Mouse (Mus musculus) C2C12 (cell line): ENCODE results near the gene Dnah9. TPM values are rescaled to one million over a fixed set of nuclear protein-coding genes. Genes with fewer than 3 reads are reported as not detected.
A peak's percentile ranks its signal among the peaks of the same experiment; 100 is the strongest.

Experiments used
- H3K27me3 ChIP-seq: one replicate; pipeline ENCODE4 v1.6.1; 2011; ENCODE audit not compliant: control insufficient read depth, insufficient read depth, insufficient read length
- H3K36me3 ChIP-seq: one replicate; pipeline ENCODE4 v1.6.1; 2011; ENCODE audit not compliant: control insufficient read depth, insufficient read depth
- H3K4me3 ChIP-seq: one replicate; pipeline ENCODE4 v1.5.1; 2011; ENCODE audit warnings: mild to moderate bottlenecking, control low read depth; ENCODE audit not compliant: poor library complexity, insufficient read depth, severe bottlenecking
- H3K79me2 ChIP-seq: one replicate; pipeline ENCODE4 v1.6.1; 2011; ENCODE audit not compliant: control insufficient read depth, insufficient read depth
- H3K79me3 ChIP-seq: one replicate; pipeline ENCODE4 v1.6.1; 2011; ENCODE audit warnings: low read depth, control low read depth
- H3ac ChIP-seq: one replicate; pipeline ENCODE3; 2011; ENCODE audit warnings: low read depth; ENCODE audit not compliant: control insufficient read depth, insufficient read length
- CEBPB ChIP-seq: IDR thresholded peaks from one replicate; pipeline ENCODE4 v1.6.1; 2011; ENCODE audit warnings: low read depth, mild to moderate bottlenecking, control low read depth, moderate library complexity
- CTCF ChIP-seq: IDR thresholded peaks from one replicate; pipeline ENCODE4 v1.5.1; 2011; ENCODE audit not compliant: control insufficient read depth, insufficient read depth, insufficient read length
- FOSL1 ChIP-seq: IDR thresholded peaks from one replicate; pipeline ENCODE4 v1.8.0; 2011; ENCODE audit warnings: mild to moderate bottlenecking, low read length; ENCODE audit not compliant: poor library complexity, insufficient read depth, severe bottlenecking
- MAX ChIP-seq: IDR thresholded peaks from one replicate; pipeline ENCODE4 v1.6.1; 2011; ENCODE audit warnings: mild to moderate bottlenecking, control low read depth
- MYOD1 ChIP-seq: IDR thresholded peaks from one replicate; pipeline ENCODE4 v1.6.1; 2011; ENCODE audit warnings: low read depth; ENCODE audit not compliant: control insufficient read depth, insufficient read length
- MYOG ChIP-seq: IDR thresholded peaks from one replicate; pipeline ENCODE4 v1.6.1; 2011; ENCODE audit not compliant: control insufficient read depth, insufficient read length; ENCODE audit errors: extremely low read depth
- USF1 ChIP-seq: IDR thresholded peaks from one replicate; pipeline ENCODE4 v1.6.1; 2011; ENCODE audit warnings: low read depth, mild to moderate bottlenecking, control low read depth, moderate library complexity
- polyA plus RNA-seq: library from polyadenylated mRNA; unstranded; fragments of >200 nt; fragmentation: generic; extraction: Trizol; gene quantifications from one replicate; pipeline ENCODE4 v1.2.1, GENCODE M21; 2012; ENCODE audit warnings: missing spikeins

The Dnah9 gene
- polyA plus RNA-seq, 1 experiment: under 0.01 TPM

DNA sequence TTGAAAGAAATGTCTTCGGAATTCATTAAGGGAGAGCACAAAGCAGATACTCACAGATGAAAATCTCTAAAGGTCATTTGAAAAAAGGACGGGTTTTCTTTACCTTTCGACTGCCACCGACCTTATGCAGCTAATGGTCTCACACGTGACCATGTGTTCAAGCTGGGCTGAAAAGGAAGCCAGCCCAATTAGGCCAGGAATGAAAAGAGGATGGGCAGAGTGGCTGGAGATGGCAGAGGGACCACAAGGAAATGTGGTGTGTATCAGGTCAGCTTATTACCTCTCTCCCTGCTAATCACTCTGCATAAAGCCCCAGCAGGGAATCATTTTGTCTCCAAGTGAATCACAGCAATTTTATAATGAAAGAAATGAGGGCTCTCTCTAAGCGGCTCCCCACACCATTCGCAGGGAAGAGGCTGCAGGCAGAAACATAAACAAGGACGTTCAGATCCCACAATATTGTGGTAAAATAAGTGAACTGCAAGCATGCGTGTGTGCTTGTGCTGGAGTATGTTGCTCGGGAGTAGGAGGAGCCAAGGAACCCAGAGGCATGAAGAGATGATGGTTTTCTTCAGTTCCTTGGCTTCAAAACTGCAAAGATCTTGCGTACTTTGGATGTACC, 27.6 kb downstream of the Dnah9 start:
- Histone ChIP-seq H3K27me3 (no peaks in the 10 kb centered on the region), H3ac (no peak overlapping the region), H3K36me3 (no peaks in the 10 kb centered on the region), H3K79me2 (no peaks in the 10 kb centered on the region), H3K4me3 (no peak overlapping the region), H3K79me3 (no peaks in the 10 kb centered on the region)
- no peak for TF ChIP-seq FOSL1
- TF ChIP-seq MYOG: no peak
- no peak for TF ChIP-seq MAX
- no peak for TF ChIP-seq CTCF
- no peak for TF ChIP-seq CEBPB
- no peak for TF ChIP-seq USF1
- no peak for TF ChIP-seq MYOD1

DNA sequence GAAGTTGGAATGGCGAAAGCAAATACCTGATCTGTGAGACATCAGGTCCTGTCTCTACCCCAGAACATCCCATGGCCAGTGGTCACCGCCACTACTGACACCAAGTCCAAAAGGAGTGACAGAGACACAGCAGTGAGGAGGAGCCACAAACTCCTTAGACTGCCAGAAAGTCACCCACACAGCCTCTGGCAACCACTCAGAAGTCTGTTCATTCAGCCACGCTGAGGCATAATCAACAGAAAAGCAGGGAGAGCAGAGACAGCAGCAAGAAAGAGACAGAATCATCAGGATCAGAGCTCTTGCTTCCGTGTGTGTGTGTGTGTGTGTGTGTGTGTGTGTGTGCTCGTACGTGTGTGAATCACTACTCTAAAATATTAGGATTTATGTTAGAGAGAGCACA, 33.5 kb downstream of the Dnah9 start:
- Histone ChIP-seq H3K79me3 (no peaks in the 10 kb centered on the region), H3K79me2 (no peaks in the 10 kb centered on the region), H3K36me3 (no peaks in the 10 kb centered on the region), H3K4me3 (no peak overlapping the region), H3K27me3 (no peaks in the 10 kb centered on the region), H3ac (no peak overlapping the region)
- TF ChIP-seq MAX (no peak), USF1 (no peak), MYOD1 (no peak), FOSL1 (no peak), MYOG (no peak)

DNA sequence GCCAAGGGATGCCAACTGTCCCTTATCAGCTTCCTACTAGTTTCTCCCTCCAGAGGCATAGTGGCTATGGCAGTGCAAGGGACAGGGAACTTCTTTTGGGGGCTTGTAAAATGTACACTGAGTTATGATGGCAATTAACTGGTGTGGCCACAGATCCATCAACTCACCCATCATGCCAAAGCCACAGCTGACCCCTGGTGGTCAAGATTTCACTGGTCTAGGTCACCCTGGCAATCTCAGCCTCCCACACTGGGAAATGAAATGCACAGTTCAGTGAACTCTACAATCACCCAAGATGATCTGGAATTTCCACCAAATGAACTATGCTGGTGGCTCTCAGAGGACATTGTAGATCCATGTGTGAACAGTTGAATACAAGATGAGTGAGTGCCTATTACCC, 42.2 kb downstream of the Dnah9 start:
- Histone ChIP-seq H3K27me3 (no peaks in the 10 kb centered on the region), H3K4me3 (no peak overlapping the region), H3ac (no peak overlapping the region), H3K79me3 (no peaks in the 10 kb centered on the region), H3K36me3 (no peaks in the 10 kb centered on the region), H3K79me2 (no peaks in the 10 kb centered on the region)
- TF ChIP-seq MYOD1 (no peak), CEBPB (no peak), MAX (no peak), FOSL1 (no peak), MYOG (no peak), CTCF (no peak), USF1 (no peak)

DNA sequence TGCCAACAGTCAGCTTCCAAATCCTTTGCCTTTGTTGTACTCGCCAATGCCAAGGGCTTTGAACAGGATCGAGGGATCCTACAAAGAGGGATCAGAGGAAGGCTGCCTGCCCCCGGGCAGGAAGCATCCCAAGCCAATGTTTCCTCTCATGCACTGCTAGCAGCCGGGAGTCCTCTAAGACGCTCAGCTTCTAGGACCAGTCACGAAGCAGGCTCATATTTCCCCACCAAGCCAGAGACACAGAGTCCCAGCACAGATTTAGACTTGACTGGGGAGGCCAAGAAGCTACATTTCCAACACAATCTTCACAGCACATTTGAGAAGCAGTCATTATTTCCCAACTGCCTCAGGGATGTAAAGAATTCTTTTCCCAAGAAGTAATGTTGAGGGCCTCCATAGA, 43.9 kb downstream of the Dnah9 start:
- Histone ChIP-seq H3K27me3 (no peaks in the 10 kb centered on the region), H3K4me3 (no peak overlapping the region), H3K79me2 (no peaks in the 10 kb centered on the region), H3K79me3 (no peaks in the 10 kb centered on the region), H3K36me3 (no peaks in the 10 kb centered on the region), H3ac (no peak overlapping the region)
- TF ChIP-seq MAX (no peak), MYOD1 (no peak), USF1 (no peak), MYOG (no peak), FOSL1 (no peak), CTCF (no peak), CEBPB (no peak)

DNA sequence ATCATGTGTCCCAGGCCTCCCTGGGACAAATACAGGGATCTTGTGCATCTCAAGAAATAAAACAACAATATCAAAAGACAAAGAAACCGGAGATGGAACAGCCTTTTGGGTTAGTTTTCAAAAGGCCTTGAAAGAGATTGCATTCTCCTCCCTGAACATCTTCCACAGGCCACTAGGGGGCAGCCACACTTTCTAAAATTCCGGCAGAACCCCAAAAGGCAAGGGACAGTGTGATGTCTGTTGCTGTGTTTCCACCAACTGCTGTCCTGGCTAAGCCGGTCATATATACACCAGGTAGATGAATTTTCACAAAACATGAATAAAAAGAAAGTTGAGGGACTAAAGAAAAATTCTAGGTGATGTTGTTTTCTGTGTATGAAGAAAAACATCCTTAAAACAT, 46.3 kb downstream of the Dnah9 start:
- Histone ChIP-seq H3ac (no peak overlapping the region), H3K36me3 (no peaks in the 10 kb centered on the region), H3K4me3 (no peak overlapping the region), H3K79me3 (no peaks in the 10 kb centered on the region), H3K27me3 (no peaks in the 10 kb centered on the region), H3K79me2 (no peaks in the 10 kb centered on the region)
- TF ChIP-seq MAX: no peak
- no peak for TF ChIP-seq MYOG
- peak; percentile 20 for TF ChIP-seq CTCF

DNA sequence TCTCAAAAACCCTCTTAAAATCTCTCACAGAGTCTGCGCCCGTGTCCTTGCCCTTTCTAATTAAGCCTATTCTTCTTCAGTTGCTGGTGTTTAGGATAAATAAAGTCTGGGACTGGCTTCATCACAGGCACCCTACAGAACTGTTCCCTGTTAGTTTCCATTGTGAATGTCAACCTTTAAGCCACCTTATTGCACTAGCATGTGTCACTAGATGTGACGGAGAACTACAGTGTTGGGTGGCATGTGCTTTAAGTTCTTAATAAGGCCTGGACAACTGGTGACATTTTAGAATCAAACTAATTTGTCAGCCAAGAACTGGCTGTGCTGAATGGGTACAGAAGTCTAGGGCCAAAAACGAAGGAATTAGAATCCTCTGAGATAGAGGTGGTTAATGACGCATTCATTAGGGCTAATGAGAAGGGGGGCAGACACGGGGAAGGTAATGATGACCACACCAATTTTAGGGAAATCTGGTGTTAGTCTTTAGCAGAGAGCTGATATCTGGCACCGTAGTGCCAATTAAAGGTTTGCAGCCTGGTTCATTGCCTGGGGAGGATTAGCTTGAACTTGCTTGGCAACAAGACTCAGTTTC, 84.6 kb downstream of the Dnah9 start:
- Histone ChIP-seq H3K27me3 (no peaks in the 10 kb centered on the region), H3K79me2 (no peaks in the 10 kb centered on the region), H3K4me3 (no peak overlapping the region), H3ac (no peak overlapping the region), H3K36me3 (no peaks in the 10 kb centered on the region), H3K79me3 (no peaks in the 10 kb centered on the region)
- TF ChIP-seq CTCF (no peak), CEBPB (no peak), FOSL1 (no peak), MYOD1 (no peak), MYOG (no peak), USF1 (no peak), MAX (no peak)
